20 mouse cellular contexts compared by ENCODE assay signal in the genomic region with DNA sequence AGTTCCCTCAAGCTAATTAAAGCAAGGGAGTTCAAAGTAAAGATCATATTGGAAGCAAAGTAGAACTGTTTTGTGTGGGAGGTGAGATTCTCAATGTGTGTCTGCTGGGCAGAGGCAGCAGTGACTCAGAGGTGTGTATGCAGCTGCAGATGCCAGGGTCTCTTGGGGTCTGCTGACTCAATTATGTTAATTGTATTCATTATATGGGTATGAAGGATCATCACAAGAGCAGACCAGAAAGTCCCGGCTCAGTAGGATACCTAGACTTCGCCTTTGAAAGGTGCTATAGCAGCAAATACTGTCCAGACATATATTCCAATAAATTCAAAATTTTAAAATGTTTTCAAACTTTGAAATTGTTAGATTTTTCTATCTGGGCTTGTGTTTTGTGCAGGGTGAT.
DNase-seq lines count a peak whose midpoint lies in the region; ATAC-seq lines count a peak whose summit lies in the region.
"Had no signal": no experiment of that assay in that cellular context is flagged by ENCODE, and none has a peak within 500 bp of the region (broad histone marks: within the 10 kb centered on the region; RNA-seq: fewer than 3 reads in every experiment).

No protein-coding gene starts in this region.

- peak; percentile 3 to 5 for DNase-seq in frontal cortex, postnatal 36 days (ENCODE audit: low spot score in 2 of 2)
- DNase-seq in midbrain, embryonic 11.5 days (ENCODE audit: low spot score, missing footprints): no peak
- DNase-seq in MN1 (ENCODE audit: low spot score): peak; percentile 31
- DNase-seq in heart, embryonic 10.5 days (ENCODE audit: low spot score): no peak
- DNase-seq: adrenal gland, adult 8-10 months; adrenal gland, postnatal 36 days; cerebellum, adult 11-12 months; cerebellum, adult 9-11 months; cerebellum, postnatal 36 days; gastrocnemius, postnatal 10 days; heart, adult 2 months; heart, postnatal 36 days had no signal

- 75% methylated on average over 2 of the region's 2 CpGs for WGBS in midbrain, embryonic 11.5 days
- WGBS in midbrain, embryonic 15.5 days: 55% methylated on average over 2 of the region's 2 CpGs
- 87% methylated on average over 2 of the region's 2 CpGs for WGBS in heart, embryonic 10.5 days

- no peak overlapping the region for H3K4me3 ChIP-seq in midbrain, embryonic 11.5 days (ENCODE audit: low read depth, low read length)
- H3K4me3 ChIP-seq in midbrain, embryonic 15.5 days: no peak overlapping the region
- H3K4me3 ChIP-seq in heart, embryonic 10.5 days: no peak overlapping the region
- H3K4me3 ChIP-seq: embryonic facial prominence, embryonic 13.5 days; heart, adult 2 months; heart, embryonic 13.5 days; hindbrain, embryonic 12.5 days had no signal

- ATAC-seq in frontal cortex, adult (ENCODE audit: low TSS enrichment): no peak
- ATAC-seq in midbrain, embryonic 11.5 days (ENCODE audit: low FRiP score): peak; percentile 24; the same call in 1 of the 2 replicates
- ATAC-seq in midbrain, embryonic 15.5 days (replicated peaks): no peak
- no peak for ATAC-seq in megakaryocyte-erythroid progenitor cell, adult 5-6 weeks (replicated peaks; ENCODE audit: low FRiP score, low TSS enrichment, poor library complexity, severe bottlenecking)
- ATAC-seq: forebrain, embryonic 14.5 days; hindbrain, postnatal 0 days had no signal

- no peak overlapping the region for H3K27ac ChIP-seq in midbrain, embryonic 11.5 days (ENCODE audit: low read depth, low read length)
- H3K27ac ChIP-seq in midbrain, embryonic 15.5 days: no peak overlapping the region
- H3K27ac ChIP-seq in heart, embryonic 10.5 days: no peak overlapping the region
- H3K27ac ChIP-seq: embryonic facial prominence, embryonic 13.5 days; heart, adult 2 months; heart, embryonic 13.5 days; hindbrain, embryonic 12.5 days; hindbrain, postnatal 0 days had no signal

- H3K27me3 ChIP-seq in midbrain, embryonic 11.5 days (ENCODE audit: control insufficient read depth, insufficient read depth, low read length): no peaks in the 10 kb centered on the region
- no peaks in the 10 kb centered on the region for H3K27me3 ChIP-seq in midbrain, embryonic 15.5 days (replicated peaks)
- no peaks in the 10 kb centered on the region for H3K27me3 ChIP-seq in heart, embryonic 10.5 days (ENCODE audit: insufficient read depth, poor library complexity, severe bottlenecking)
- H3K27me3 ChIP-seq: embryonic facial prominence, embryonic 13.5 days; heart, embryonic 13.5 days; hindbrain, embryonic 12.5 days had no signal

- no peaks in the 10 kb centered on the region for H3K9me3 ChIP-seq in midbrain, embryonic 11.5 days (ENCODE audit: control insufficient read depth, low read length)
- H3K9me3 ChIP-seq in midbrain, embryonic 15.5 days: no peaks in the 10 kb centered on the region
- no peaks in the 10 kb centered on the region for H3K9me3 ChIP-seq in heart, embryonic 10.5 days
- H3K9me3 ChIP-seq: embryonic facial prominence, embryonic 13.5 days; heart, embryonic 13.5 days; hindbrain, embryonic 12.5 days had no signal

- no peak overlapping the region for H3K9ac ChIP-seq in midbrain, embryonic 11.5 days (ENCODE audit: low read length)
- H3K9ac ChIP-seq in midbrain, embryonic 15.5 days: no peak overlapping the region
- H3K9ac ChIP-seq: embryonic facial prominence, embryonic 13.5 days; heart, embryonic 13.5 days; hindbrain, embryonic 12.5 days had no signal

- no peaks in the 10 kb centered on the region for H3K4me1 ChIP-seq in midbrain, embryonic 11.5 days (ENCODE audit: control insufficient read depth, insufficient read depth, low read length)
- no peaks in the 10 kb centered on the region for H3K4me1 ChIP-seq in midbrain, embryonic 15.5 days
- no peaks in the 10 kb centered on the region for H3K4me1 ChIP-seq in heart, embryonic 10.5 days
- H3K4me1 ChIP-seq: embryonic facial prominence, embryonic 13.5 days; heart, embryonic 13.5 days; hindbrain, embryonic 12.5 days had no signal

- H3K4me2 ChIP-seq in midbrain, embryonic 11.5 days: no peak overlapping the region
- H3K4me2 ChIP-seq in midbrain, embryonic 15.5 days: no peak overlapping the region
- H3K4me2 ChIP-seq: embryonic facial prominence, embryonic 13.5 days; heart, embryonic 13.5 days; hindbrain, embryonic 12.5 days had no signal

- no peaks in the 10 kb centered on the region for H3K36me3 ChIP-seq in midbrain, embryonic 11.5 days (ENCODE audit: control insufficient read depth, insufficient read depth, low read length)
- H3K36me3 ChIP-seq in midbrain, embryonic 15.5 days (replicated peaks): no peaks in the 10 kb centered on the region
- no peaks in the 10 kb centered on the region for H3K36me3 ChIP-seq in heart, embryonic 10.5 days
- H3K36me3 ChIP-seq: embryonic facial prominence, embryonic 13.5 days; heart, embryonic 13.5 days; hindbrain, embryonic 12.5 days had no signal

Comparison
In these comparisons a context has a peak if more than half of its experiments do, and no peak if none do; other contexts are left out.
1. DNase-seq: peak in frontal cortex, postnatal 36 days (2 of 2) and MN1 (single experiment); none in midbrain, embryonic 11.5 days (single experiment) and heart, embryonic 10.5 days (single experiment).